Mouse (Mus musculus) G1E (cell line): ENCODE measurements around the gene Errfi1.

Experiments used
- CTCF ChIP-seq: IDR thresholded peaks from 2 replicates; pipeline ENCODE4 v1.5.1; 2012; ENCODE audit warnings: low read depth, low read length, inconsistent platforms, mixed read lengths
- GATA1 ChIP-seq: IDR thresholded peaks from 2 replicates; pipeline ENCODE4 v1.6.1; 2012; ENCODE audit warnings: borderline replicate concordance, low read length, inconsistent platforms, mixed read lengths

- TF ChIP-seq CTCF (no peak), GATA1 (no peak)
These were observed 34.4 kb upstream of the Errfi1 start for GRCm38 (mm10) chr4:150819126-150819910.
